Mouse (Mus musculus): ENCODE measurements at regions not wholly inside any gene's neighbourhood (a gene's known extent, or its start where the extent isn't known, plus 50 kb on each side); places are given as distances from the start of the nearest gene placed in this dataset.

- DNase-seq = no peak
These were observed 54.7 kb upstream of the Irx5 start for GRCm38 (mm10) chr8:92302694-92303093.

DNA sequence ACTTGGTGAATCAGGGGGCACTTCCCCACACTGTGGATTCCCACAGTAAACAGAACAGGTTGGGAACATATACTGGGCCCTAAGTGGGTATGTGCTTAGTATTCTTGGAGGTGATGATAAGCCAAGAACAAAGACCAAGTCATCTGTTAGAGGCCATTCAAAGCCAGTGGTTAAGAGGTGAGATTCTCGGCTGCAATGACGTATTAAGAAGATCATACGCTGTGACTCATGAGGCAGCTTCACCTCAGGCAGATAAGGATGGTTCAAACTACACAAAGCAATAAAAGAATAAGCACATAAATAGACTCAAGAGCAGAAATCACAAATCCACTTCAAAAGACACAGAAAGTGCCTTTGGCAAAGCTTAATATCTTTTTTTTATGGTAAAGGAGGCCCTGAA, 56.4 kb upstream of the Irx5 start:
- no peak for DNase-seq

- no peak for DNase-seq
These were observed 70.3 kb upstream of the Irx5 start for GRCm38 (mm10) chr8:92286841-92287811.

DNA sequence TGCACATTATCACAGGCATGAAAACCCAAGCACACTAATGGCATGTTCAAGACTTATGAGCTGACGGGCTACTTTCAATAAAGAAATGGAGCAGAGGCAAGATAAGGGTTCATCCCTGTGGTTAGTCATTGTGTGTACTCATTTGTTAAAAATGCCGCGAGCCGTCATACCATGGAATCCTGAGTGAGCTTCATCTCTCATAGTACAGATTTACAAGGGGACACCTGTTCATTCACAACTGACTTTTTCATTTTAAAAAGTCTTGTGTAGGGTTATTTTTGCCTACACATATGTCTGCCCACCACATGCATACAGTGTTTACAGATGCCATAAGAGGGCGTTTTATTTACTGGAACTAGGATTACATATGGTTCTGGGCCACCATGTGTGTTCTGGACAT, 81.7 kb upstream of the Irx5 start:
- DNase-seq = no peak

DNA sequence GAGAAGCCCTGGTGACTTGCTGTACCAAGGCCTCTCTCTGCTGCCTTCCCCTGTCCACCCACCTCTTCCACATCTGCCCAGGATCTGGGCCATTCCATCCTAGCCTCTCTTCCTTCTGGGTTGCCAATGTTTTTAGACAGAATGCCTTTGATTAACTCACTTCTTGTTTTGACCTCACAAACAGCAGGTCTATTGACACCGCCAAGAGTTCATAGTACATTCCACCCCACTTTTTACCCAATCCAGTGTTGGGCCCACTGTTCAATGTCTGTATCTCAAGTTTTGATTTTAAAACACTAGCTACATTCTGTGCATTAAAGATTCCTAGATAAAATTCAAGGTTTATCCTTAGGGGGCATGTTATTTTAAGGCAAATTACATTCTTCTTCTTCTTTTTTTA, 84.7 kb upstream of the Irx5 start:
- DNase-seq = no peak

GRCm38 (mm10) chr8:92272073-92272472, 85.4 kb upstream of the Irx5 start:
- DNase-seq = no peak

DNA sequence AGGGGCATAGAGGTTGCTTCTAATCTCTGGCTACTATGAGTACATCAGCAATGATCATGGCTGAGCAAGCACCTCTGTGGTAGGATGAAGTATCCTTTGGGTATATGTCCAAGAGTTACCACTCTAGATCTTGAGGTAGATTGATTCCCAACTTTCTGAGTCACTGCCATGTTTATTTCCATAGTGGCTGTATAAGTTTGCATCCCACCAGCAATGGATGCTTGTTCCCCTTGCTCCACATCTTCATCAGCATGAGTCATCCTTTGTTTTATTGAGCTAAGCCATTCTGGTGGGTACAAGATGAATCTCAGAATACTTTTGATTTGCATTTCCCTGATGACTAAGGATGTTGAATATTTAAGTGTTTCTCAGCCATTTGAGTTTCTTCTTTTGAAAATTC, 86.8 kb upstream of the Irx5 start:
- DNase-seq = no peak

GRCm38 (mm10) chr8:92267415-92267814, 90.0 kb upstream of the Irx5 start:
- DNase-seq = no peak

GRCm38 (mm10) chr8:92260056-92260455, 97.4 kb upstream of the Irx5 start:
- DNase-seq = no peak

- no peak for DNase-seq
These were observed 99.2 kb upstream of the Irx5 start for GRCm38 (mm10) chr8:92258258-92258657.

DNA sequence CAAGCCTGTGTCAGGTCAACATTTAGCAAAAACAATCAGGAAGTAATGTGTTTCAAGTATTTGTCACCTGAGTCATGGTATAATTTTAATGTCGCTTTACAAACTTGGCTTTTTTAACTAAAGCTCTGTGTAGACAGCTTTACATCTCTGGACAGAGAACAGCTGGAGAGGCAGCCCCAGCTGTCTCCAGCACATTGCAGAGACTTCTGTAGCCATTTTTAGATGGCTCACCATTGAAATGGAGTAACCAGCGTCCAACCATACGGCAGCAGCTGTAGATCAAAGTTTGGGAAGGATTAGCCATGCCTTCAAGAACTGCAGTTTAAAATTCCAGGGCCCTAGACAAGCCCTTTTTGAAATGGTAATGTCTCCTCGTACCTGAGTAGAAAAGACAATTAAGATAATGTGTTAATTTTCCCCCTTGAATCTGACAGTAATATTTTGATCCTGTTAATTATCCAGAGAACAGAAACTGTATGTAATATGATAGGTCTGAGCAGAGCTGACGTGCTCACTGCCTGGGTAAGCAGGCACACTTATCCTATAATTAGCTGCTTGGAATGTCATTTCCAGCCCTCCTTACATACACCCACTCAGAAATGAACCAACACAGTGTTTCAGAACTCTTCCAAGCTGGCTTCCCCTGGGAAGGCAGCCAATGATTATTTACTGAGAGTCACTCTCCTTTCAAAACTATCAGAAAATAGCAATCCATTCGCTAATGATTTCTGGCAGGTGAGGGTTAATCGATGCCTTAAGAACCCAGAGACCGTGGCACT, 104.6 kb upstream of the Irx5 start:
- no peak for DNase-seq

GRCm38 (mm10) chr8:92246301-92246700, 111.1 kb upstream of the Irx5 start:
- DNase-seq = no peak

DNA sequence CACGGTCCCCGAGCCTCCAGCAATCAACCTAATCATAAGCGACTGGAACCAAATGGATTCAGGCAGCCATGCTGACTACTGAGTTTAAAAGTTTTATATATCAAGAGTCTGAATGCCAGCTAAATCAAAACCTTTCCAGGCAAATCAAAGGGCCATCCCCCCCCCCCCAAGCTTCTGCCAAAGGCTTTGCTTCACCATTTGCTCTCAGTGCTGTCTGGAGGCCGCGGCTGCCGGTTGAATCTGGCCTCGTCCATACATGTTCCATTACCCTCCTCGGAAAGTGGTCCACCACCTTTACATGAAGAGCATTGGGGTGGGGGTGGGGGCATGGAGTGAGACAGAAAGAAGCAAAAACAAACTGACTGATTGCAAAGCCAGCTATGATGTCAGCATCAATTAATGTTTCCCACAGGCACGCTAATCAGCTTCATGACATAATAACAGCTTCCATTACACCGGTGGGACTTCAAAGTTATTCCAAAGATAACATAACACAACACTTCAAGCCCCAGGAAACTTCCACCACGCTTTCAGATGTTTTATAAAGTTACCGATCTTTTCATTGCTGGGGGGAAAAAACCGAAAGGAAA, 116.6 kb upstream of the Irx5 start:
- DNase-seq = no peak

GRCm38 (mm10) chr8:92231326-92232225, 125.8 kb upstream of the Irx5 start:
- DNase-seq = no peak

DNA sequence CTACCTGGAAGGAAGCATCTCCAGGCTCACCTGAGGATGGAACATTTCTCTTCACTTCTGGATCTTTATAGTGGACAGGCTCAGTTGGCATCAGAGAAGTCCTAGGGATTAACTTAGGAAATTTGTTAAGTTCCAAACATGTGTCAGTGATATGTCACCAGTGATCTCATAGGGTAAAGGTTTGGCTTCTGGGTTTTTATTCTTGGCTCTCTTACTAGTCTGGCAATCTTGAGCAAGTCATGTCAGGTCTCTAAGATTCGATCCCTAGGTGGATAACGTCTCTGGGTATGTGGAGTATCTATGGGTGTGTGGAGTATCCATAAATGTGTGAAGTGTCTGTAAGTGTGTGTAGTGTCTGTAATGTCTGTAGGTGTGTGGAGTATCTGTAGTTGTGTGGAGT, 127.9 kb upstream of the Irx5 start:
- no peak for DNase-seq

GRCm38 (mm10) chr8:92224929-92225328, 132.5 kb upstream of the Irx5 start:
- no peak for DNase-seq

DNA sequence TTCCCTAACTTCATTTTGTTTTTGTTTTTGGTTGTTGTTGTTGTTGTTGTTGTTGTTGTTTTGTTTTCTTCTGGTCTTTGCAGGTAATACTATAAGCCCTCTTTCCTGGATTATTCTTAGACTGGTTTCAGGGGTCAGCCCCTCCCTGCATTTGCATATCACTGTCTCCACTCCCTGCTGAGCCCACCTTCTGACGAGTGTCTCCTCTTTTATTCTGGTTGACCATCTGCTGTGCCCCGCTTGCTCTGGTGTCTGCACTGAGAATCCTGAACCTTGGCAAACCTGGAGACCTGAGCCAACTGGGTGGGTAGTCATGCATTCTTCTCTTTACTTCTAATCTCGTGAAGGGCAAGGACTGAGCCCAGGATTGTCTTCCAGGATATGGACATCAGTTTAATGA, 134.4 kb upstream of the Irx5 start:
- no peak for DNase-seq

- no peak for DNase-seq
These were observed 138.1 kb upstream of the Irx5 start for GRCm38 (mm10) chr8:92219181-92219890.

DNA sequence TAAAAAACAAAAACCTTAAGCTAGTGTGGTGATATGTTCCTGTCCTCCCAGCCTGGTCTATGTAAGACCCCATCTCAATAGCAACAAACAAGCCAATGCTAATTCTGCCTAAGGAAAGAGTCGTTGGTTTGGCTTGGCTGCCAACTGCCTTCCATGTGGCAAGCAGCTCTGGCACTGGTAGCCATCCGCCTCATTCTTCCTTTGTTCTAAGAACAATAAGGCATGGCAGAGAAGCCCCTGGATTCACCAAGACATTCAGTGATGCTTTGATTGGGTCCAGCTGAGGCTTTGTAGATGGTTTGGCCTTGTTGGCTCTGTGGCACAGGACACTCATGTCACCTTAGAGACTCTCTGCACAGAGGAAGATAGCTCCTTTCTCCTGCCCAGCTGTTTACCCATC, 139.9 kb upstream of the Irx5 start:
- DNase-seq = no peak

DNA sequence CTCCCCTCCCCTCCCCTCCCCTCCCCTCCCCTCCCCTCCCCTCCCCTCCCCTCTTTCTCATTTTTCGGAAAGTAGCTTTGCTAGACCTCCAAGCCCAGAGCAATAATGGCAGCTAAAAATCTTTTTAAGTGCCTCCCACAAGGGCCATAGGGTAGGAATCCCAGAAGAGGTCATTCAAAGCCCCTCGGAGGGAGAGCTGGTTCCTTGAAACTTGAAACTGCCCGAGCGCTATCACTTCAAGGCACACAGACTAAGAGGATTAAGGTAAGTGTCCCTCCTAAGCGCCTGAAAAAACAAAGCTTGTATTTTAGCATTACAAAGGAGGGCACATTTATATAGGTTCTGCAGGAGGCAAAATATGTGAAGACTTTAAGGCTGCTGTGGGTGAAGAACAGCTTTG, 141.2 kb upstream of the Irx5 start:
- DNase-seq = no peak

DNA sequence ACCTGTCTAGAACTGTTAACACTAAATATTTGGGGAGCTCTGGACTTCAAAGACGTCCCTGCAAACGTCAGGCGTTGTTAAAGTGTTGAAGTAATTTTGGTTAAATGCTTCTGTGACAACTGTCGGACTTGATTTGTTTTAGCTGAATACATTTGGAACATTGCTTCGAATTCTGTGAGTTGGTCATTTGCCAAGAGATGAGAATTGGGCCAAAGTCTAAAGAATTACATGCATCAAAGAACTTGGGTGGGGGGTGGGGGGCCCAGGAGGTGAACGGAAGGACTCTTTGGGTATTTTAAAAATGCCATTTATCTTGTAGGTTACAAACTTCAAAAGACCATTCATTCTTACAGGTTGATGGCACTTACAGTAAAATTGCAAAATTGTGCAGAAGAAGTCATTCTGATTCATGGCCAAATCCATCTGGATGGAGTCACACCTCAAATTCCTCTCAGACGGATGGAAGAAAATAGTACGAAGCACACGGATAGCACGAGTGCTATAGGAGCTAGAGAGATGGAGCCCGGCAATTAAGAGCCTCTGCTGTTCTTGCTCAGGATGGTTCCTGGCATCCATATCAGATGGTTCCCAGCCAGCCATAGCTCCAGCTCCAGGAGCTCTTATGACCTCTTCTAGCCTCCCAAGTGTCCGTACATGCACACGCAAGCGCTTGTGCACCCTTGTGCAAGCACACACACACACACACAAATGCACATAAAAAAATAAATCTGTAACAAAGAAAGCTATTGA, 144.5 kb upstream of the Irx5 start:
- peak in 1 of 2 experiments; percentile 30 for DNase-seq

Measured in cerebellum, postnatal 25 days (tissue).